ENCODE assay signal across 7 mouse cellular contexts in the genomic region with DNA sequence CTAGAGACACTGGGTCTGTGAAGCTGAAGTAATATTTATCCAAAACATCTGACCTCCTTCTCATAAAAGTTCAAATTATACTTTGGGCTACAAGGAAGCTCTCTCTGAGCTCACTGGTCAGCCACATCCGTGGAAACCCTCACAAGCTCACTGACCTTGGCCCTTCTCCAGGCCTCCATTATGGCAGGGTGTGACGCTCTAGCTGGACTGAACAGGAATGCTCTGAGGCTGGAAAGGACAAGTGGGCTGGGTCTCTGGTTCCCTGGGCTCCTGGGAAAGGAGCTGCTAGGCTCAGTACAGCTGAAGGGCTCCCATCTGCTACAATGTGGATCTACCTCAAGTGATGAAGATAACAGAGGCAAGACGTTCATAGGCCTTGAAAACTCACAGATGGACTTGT. TPM values are rescaled to one million over a fixed set of nuclear protein-coding genes. Genes with fewer than 3 reads are reported as not detected.
DNase-seq lines count a peak whose midpoint lies in the region.

No protein-coding gene starts in this region.

- peak; percentile 78 for DNase-seq in adrenal gland, postnatal 14 days
- DNase-seq in gastrocnemius, postnatal 10 days = peak; percentile 54
- peak; percentile 76 to 77 for DNase-seq in heart, adult 9 months (ENCODE audit: low spot score in 2 of 2)
- peak; percentile 47 for DNase-seq in kidney, adult 18-20 months
- DNase-seq in kidney, postnatal 36 days = peak; percentile 64 to 71
- DNase-seq in lung, postnatal 25 days (ENCODE audit: low spot score) = peak; percentile 46
- peak; percentile 48 for DNase-seq in testis, postnatal 14 days (ENCODE audit: low spot score)

RNA-seq across cellular contexts. Expression of a gene that starts 37.0 kb away (rescaled TPM):
- 102 and 121 TPM in 2 replicates for total RNA-seq in adrenal gland, postnatal 14 days (2021)
- 10 to 100 TPM; 35.8 to 45.5 TPM for total RNA-seq in gastrocnemius, postnatal 10 days (2021)

Comparison
In these comparisons a context has a peak if more than half of its experiments do, and no peak if none do; other contexts are left out.
1. Peak in every context shown above with its lines: DNase-seq.